Mouse (Mus musculus): ENCODE measurements around the gene Ece2.

- no peak for TF ChIP-seq GATA1 (IDR thresholded peaks at IDR 0.05; ENCODE audit: low read length)
- TF ChIP-seq TAL1 (IDR thresholded peaks at IDR 0.05; ENCODE audit: low read length) = no peak
These were observed 65.2 kb downstream of the Ece2 start for GRCm38 (mm10) chr16:20694781-20695180.

Data from erythroblast, embryonic 14.5 days (primary cell).